Mouse (Mus musculus) cerebellum, postnatal 36 days (tissue): ENCODE results near the gene F2rl2.

Source experiments
- DNase-seq, 2 experiments: peaks; one replicate each; pipeline ENCODE4 v3.0.0; 2021 to 2022; ENCODE audit warnings: mixed read lengths in 2 of 2

The F2rl2 gene

GRCm38 (mm10) chr13:95703376-95703775 is 6.7 kb downstream of the F2rl2 start:
- no peak for DNase-seq

DNA sequence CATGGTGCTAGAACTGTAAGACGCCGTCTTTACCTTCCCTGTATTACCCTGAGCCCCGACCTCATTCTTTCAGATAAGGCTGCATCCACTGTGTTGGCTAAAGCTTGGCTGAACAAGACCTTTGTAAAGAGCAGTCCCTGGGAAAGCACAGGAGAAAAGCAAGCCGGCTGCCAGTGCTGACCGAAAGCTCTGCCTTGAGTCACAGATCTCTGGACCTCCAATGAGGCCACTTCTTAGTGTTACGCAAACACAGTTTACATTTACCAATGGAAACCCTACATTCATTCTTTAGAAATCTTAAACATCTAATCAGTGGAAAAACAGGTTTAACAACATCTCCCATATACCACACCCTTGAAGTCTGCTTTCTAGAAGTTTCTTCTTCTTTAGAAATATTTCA is 8.9 kb downstream of the F2rl2 start:
- DNase-seq: no peak

DNA sequence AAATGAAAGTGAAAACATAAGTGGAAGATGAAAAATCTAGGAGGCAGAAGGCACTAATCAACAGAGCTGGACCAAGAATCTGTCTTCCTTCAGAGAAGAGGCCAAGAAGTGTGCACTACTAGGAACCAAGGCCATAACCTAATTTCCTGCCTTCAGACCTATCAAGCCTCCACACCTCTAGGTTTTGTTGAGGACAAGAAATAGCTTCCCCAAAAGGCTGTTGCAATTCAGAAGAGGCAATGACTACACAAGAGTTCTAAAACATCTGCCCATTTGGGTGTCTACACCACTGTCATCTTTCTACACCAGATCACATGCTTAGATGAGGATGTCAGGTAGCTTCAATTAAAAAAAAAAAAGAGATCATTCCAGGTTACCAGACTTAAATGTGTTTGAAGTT is 15.4 kb downstream of the F2rl2 start:
- no peak for DNase-seq

GRCm38 (mm10) chr13:95712570-95713268 is 16.1 kb downstream of the F2rl2 start:
- no peak for DNase-seq

DNA sequence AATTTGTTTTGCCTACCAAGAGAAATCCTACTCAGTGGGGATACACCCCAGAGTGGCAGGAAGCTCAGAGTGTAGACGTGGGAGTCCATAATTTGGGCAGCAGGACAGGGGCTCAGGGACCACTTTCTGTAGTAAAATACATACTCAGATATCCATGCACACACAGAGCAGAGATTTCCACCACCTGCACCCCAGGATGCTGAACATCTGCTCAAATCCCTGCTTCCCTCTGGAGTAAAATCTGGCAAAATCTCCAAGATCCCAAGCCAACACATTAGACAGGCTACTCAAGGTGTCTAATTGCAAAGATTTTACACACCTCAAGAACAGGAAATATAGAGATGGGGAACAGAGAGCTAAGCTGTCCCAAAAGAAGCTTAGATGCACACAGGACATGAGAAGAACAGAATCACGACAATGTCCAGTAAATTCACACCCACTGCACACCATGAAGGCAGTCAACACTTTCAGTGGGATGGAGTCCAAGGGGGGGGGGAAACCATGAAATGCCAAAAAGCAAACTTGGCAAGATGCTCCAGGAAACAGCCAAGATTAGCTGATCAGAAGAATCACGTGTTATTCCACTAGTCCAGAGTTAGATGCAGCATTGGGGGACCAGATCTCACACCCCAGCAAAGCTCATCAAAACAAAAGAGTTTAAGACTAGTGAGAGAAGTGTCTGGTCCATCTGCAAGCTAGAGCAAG is 17.8 kb downstream of the F2rl2 start:
- no peak for DNase-seq

DNA sequence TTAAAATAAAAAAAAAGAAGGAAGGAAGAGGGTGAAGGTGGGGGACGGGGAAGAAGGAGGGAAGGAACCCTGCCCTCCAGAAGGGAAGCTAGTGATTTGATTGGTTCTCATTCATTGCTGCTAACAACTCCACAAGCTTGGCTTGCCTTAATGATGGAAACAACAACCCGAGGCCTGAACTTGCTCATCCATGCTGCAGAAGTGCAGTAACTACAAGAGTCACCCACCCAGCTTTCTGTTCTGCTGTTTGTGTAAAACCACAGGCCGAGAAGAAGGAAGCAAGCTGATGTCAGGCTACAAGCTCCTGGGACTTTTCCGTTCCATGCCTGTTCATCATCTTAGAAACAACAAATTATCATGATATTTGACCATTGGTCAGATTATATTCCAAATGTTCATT is 18.7 kb downstream of the F2rl2 start:
- DNase-seq: no peak

- DNase-seq: peak; percentile 59 to 62
Measured at GRCm38 (mm10) chr13:95719320-95720232, 22.9 kb downstream of the F2rl2 start.

GRCm38 (mm10) chr13:95730491-95730890 is 33.8 kb downstream of the F2rl2 start:
- no peak for DNase-seq

DNA sequence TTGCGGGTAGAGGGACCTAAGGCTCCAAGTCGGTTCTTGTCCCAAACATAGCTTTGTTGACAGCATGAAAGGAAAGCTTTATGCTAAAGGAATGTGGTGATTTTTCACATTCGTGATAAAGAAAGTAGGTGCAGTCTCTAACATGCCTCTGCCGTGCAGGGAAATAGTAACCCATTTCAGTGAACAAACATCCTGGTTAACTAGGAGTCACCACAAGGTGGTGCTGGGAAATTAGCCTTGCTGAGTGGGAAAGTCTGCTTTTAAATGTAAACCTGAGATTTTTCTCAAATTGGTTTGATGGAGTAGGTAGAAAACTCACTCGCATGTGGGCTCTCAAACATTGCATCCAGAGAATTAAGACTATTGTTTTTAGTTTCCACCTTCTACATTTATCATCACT is 43.0 kb downstream of the F2rl2 start:
- DNase-seq: no peak

DNA sequence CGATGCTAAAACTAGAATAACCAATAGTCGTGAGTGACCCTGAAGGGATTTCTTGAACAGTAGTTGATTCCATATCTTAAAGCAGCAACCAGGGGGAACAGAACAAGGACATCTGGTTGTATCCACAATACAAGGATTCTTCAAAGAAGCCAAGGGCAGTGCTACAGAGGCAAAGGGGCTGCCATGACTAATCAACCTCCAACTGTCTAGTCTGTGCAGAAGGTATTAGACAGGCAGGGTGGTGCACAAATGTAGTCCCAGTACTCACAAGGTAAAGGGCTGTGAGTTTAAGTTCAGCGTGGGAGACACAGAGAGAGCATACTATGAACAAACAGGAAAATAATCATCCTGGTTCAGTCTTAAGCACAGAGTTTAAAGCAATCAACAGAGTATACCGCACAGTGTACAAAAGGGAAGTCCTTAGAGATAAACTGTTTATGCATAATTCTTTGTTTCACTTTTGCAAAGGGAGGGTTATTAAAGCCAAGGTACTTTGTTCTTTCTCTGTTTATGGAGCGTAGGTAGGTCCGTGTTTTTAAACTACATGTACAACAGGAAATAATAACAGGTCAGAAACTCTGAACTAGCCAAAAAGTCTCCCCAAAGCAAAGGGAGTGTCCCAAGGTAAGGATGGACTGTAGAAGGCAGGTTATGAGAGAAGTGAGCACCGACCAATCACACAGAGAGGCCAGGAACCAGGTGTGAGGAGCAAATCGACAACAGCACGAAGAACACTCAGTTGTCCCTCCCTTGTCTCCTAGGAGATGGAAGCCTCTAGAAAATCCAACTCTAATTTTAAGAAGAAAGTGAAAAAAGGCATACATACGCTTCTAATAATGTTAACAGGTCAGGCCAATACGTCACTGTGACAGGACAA is 45.4 kb downstream of the F2rl2 start:
- no peak for DNase-seq

- DNase-seq: no peak
Measured at GRCm38 (mm10) chr13:95742881-95743466, 46.3 kb downstream of the F2rl2 start.

DNA sequence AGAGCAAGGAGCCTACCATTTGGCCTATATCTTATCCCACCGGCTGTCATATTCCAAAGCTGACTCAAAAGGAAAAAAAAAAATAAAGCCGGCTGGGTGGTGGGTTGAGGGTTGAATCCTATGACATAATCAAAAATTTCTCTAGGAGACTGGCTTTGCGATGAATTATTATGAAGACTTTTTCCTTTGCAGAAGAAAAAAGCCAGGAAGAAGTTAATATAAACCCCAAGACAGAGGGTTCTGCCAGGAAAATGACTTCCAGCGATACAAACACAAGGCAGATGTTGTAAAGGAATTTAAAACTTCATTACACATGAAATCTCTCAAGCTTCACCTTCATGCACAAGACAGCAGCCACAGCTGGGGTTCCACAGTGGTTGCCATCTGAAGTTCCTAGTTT is 48.8 kb downstream of the F2rl2 start:
- no peak for DNase-seq

- peak; percentile 37 to 50 for DNase-seq
Measured at GRCm38 (mm10) chr13:95746509-95746908, 49.9 kb downstream of the F2rl2 start.

- no peak for DNase-seq
Measured at GRCm38 (mm10) chr13:95747101-95747500, 50.4 kb downstream of the F2rl2 start.

DNA sequence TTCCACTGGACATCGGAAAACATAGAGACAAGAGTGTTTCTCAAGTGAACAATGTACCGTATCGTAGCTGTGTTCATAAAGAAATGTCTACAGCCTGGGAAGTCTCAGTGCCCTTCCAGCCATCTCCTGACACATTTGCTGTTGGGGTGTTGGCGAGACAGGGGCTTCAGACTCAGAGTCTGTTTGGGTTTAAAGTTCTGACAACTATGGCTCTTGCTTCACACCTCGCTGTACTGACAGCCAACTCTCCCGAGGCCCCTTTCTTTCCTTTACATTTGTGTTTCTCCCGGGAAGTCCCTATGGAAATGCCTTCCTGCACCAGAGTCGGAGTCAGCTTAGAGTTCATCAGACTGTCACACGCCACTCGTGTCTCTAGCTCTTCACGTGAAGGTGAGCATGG is 50.9 kb downstream of the F2rl2 start:
- no peak for DNase-seq
